Mouse (Mus musculus): ENCODE results near the gene Anks1b.

Anks1b gene

GRCm38 (mm10) chr10:90376605-90377004, 503.3 kb downstream of the Anks1b start:
- DNase-seq (ENCODE audit: low read depth), result peak; percentile 33

DNA sequence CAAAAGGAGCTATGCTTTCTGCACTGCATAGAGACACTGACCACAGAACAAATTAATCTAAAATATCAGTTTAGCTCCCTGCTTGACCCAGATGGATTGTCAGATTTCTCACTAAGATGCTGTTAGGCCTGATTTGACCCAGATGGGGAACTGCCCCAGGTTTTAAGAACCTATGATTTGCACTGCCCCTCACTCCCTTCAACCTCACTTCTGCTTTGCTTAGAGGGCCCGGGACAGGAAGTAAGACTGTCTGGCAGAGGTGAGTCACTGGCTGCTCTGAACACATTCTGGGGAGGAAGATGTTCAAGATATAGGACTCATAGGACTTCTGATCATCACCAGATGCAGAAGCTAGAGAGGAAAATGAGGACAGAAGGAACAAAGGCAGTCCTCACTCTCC, 506.8 kb downstream of the Anks1b start:
- DNase-seq (ENCODE audit: low read depth), result peak; percentile 3

DNA sequence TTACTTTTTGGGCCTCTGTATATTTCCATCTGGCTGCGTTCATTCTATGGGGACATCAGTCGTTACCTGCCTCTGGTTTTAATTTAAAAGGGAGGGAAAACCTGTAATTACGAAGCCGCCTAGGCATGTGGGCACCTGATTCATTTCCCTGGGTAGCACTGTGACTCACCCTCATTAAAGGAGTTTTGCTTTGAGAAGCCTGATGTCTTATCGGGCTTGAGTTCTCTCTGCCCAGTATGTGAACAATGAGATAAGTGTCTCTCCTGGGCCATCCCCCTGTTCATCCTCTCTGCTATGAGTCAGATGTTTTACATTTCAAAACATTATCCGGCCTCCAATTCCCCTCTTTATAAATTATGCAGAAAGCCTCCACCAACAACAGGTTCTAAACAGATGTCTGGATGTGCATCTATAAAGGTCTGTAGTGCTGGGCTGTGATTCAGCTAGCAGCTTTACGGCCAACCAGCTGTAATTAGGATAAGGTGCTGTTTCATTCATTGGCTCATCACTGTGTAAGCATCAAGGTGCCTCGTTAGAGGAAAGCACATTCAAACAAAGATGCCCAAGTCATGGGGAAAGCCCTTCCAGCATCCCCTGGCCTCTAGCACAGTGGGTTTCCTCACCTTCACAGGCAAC, 507.5 kb downstream of the Anks1b start:
- DNase-seq (ENCODE audit: low read depth), result peak; percentile 9

DNA sequence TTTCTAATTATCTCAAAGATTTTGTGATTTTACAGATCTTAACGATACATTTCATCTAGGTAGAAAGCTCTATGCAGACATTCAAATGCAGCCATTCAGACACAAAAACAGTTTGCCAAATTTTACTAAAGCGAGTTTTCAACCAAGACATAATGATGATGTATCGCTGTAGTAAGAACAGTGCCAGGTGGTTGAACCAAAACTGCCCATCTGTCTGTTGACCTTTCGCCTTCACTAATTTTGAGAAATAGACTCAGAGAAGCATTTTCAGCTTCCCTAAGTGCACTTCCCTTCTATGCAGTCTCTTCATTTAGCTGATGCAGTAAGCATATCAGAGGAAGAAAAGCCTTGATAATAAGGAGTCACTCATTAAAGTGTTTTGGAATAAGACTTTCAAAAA, 527.1 kb downstream of the Anks1b start:
- DNase-seq (ENCODE audit: low read depth), result no peak

DNA sequence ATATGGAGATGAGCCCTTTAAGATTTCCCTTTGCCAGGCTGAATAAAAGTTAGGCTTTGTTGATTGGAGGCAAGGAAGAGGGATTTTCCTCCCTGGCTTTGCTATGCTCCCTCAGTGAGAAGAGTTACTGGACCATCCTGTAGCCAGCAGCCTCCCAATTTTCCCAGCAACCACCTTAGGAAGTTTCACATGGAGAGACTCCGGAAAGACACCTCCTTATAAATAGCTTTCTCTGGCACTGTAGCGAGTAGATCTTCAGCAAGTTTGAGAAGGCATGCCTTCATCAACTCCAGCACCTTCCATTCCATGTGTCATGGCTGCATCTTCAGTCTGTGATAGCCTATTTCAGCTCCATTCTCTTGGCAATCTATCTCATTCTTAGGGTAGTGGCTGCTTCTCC, 535.2 kb downstream of the Anks1b start:
- DNase-seq (ENCODE audit: low read depth), result no peak

DNA sequence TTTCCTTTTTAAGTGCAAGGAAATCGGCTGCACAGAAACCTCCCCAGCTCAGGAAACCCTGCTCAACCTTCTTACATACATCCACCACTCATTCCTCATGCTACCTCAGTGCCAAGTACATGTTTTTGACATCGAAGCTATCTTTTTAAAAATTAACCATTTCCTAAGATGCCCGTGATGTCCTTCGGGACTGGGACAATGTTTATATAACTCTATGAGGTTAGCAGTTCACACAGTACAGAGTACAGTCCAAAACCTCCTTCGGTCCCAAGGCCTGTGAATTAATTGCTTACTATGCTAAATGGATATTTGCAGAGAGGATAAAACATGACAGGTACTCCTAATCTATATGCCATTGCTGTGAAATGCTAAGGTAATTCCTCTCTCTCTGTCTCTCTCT, 558.2 kb downstream of the Anks1b start:
- DNase-seq (ENCODE audit: low read depth), result no peak

GRCm38 (mm10) chr10:90431974-90432373, 558.7 kb downstream of the Anks1b start:
- DNase-seq (ENCODE audit: low read depth), result no peak

DNA sequence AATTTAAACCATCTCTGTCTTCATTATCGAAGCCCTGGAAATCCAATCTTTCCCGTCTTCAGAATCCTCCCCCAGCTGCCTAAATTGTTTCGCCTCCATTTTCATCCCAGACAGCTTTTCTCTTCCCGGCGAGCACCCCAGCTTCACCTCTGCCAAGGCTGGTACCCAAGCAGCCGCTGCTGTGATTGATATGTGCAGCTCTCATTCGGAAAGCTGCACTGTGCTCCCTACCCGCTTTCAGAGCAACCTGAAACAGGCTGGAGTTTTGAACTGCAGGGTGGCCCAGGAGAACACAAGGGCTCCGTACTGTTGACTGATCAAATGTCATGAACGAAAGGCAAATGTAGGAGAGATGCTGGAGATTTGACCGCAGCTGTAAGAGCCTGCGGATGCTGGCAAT, 559.2 kb downstream of the Anks1b start:
- no peak for DNase-seq (ENCODE audit: low read depth)

- DNase-seq (ENCODE audit: low read depth), result no peak
These were observed 567.7 kb downstream of the Anks1b start for GRCm38 (mm10) chr10:90441036-90441435.

DNA sequence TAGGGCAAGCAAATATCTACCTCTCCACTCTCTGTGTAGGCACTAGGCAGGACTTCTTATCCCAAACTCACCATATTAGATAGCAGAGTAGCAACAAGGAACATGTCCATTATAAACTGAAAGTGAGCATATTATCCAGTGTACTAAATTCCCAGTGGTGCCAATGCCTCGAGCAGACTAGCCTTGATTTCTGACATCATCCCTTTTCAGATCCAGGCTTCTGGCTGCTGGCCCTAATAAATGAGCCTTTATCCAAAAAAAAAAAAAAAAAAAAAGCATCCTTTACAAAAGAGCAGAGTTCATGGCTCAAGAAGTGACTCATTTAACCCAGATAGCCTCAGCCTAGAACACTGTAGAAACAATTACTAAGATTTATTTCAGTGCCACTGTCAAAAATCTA, 568.3 kb downstream of the Anks1b start:
- DNase-seq (ENCODE audit: low read depth), result no peak

GRCm38 (mm10) chr10:90464906-90465305, 591.6 kb downstream of the Anks1b start:
- DNase-seq (ENCODE audit: low read depth), result no peak

DNA sequence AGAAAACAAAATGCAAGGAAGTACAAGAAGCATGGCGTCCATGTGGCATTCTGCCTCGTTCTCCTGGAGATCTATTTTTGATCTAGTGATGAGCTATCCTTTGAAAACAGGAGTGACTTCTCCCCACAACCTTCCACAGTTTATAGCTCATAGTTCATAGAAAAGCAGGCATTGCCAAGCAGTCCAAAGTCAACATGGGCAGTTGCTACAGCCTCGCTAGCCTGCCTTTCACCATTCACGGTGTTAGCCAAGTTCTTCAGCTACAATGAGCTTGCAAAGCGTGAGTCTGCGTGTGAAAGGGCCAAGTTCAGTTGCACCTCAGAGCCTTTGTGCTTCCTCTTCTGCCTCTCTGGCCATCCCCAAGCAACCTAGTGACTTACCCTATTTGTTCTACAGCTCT, 592.1 kb downstream of the Anks1b start:
- DNase-seq (ENCODE audit: low read depth), result no peak

- DNase-seq (ENCODE audit: low read depth), result no peak
These were observed 594.2 kb downstream of the Anks1b start for GRCm38 (mm10) chr10:90467546-90467945.

DNA sequence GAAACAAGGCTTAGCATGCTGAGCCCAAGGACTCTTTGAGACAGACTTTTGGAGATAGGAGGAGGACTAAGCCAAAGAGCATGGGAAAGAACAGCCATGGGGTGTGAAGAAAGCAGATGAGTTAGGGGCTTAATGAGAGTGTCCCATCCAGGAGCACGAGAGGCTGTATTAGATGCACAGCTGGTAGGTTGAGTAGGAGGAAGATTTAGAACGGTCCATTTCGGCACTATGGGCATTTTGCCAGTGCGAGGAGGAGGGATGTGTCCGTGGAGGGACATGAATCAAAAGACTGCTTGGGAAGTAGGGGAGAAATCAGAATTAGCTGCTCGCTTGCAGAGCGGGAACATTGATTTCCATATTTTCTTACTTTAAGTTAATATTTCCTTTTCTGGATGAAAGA, 620.1 kb downstream of the Anks1b start:
- no peak for DNase-seq (ENCODE audit: low read depth)

GRCm38 (mm10) chr10:90493996-90494642, 620.8 kb downstream of the Anks1b start:
- DNase-seq (ENCODE audit: low read depth), result no peak

- no peak for DNase-seq (ENCODE audit: low read depth)
These were observed 621.7 kb downstream of the Anks1b start for GRCm38 (mm10) chr10:90494981-90495516.

- no peak for DNase-seq (ENCODE audit: low read depth)
These were observed 634.3 kb downstream of the Anks1b start for GRCm38 (mm10) chr10:90507561-90507960.

DNA sequence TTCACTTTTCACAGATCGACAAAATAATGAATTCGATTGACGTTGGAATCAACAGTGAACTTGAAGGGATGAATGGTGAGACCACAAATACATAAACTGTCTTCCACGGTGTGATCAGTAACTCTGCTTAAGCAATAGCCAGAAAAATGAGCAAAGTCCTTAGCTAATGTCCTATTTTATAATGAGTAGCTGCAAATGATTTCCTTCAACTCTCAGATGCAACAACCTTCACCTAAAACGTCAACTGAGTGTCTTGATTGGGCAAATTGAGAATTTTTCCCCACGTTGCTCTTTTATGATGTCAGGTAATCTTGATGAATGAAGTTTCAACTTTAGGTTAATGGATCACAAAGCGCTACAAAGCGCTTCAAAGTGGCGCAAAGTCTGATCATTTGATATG, 639.5 kb downstream of the Anks1b start:
- no peak for DNase-seq (ENCODE audit: low read depth)

GRCm38 (mm10) chr10:90531813-90532212, 658.5 kb downstream of the Anks1b start:
- no peak for DNase-seq (ENCODE audit: low read depth)

DNA sequence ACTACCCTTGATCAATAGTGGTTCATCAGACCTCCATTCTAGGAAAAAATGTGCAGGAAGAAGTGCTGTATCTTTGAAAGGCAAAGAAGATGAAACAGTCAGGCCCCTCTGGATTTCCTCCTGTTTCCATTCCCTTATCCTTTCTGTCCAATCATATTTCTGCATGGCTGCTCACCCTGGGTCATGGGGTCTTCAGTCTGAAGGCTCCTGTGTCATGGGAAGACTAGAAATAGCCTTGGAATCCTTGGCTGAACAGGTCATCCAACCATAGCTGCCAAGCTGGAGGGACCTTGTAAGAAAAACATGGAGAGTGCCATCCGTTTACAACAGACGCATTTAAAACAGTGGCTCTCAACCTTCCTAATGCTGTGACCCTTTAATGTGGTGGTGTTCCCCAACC, 662.1 kb downstream of the Anks1b start:
- DNase-seq (ENCODE audit: low read depth), result no peak

- no peak for DNase-seq (ENCODE audit: low read depth)
These were observed 673.3 kb downstream of the Anks1b start for GRCm38 (mm10) chr10:90546635-90547034.

DNA sequence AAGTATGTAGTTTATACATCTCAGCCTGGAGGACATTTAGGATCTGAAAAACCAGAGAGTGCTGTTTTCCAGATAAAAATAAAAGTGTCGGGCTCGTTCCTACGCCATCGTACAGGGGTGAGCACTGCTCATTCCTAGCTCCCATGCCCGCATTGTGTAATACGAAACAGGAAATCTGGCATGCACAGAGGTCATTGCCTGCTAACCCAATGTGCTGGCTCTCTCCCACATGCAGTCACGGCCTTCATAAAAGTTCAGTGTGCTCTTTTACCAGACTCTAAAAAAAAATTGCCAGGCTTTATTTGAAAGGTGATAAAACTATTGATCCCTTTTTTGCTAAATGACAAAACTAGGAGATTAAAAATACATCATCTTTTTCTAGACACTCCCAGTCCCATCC, 689.6 kb downstream of the Anks1b start:
- no peak for DNase-seq (ENCODE audit: low read depth)

DNA sequence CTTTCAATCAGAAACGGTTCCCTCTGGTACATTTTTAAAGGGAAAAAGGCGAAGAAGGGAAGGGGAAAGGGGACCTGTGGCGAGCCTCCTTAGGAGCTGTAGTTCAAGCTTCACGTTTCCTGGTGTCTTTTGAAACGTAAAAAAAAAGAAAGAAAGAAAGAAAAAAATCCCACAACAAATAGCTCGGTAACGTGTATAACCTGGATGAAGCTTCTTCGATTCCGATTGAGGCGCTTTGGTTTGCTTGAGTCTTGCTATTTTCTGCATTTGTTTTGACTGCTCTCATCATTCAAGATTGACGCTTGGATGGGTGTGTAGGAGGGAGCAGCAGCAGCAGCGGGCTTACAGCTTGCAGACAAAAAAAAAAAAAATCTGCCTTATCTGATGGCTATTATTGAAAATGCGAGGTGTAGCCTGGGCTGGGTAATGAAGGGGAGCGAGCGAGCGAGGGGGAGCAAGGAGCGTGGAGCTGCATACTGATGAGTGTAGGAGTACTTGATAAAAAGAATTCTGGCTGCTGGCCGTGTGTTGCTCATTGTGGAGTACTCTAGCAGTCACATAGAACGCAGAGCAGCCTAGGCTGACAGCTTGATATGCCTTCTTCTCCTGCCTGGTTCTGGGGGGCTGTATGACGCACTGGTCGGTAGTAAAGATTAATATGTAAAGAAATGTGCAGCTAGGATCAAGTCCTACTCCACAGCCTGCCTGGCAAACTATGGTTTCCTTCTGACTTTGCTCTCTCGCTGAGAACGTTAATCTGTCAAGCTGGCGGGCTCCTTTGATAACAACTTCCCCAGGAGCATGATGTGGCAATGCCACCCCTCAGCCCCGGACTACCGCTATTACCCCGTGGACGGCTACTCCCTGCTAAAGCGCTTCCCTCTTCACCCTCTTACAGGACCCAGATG, 703.1 kb downstream of the Anks1b start:
- no peak for DNase-seq (ENCODE audit: low read depth)
